Mouse (Mus musculus): ENCODE results near the gene Adam33. TPM values are rescaled to one million over a fixed set of nuclear protein-coding genes. Genes with fewer than 3 reads are reported as not detected.

The Adam33 gene
- polyA plus RNA-seq, 1 experiment from 2014 or later, result 10.3 TPM

GRCm38 (mm10) chr2:131026941-131027340 lies 36.7 kb downstream of the Adam33 start:
- Histone ChIP-seq H3K27me3 (ENCODE audit: control insufficient read depth, insufficient read depth, low read length) (no peaks in the 10 kb centered on the region), H3K4me2 (ENCODE audit: low read length) (no peak overlapping the region), H3K4me3 (ENCODE audit: control insufficient read depth in 1 of 2, insufficient read depth in 1 of 2, low read depth in 1 of 2, low read length in 2 of 2) (no peak overlapping the region), H3K36me3 (ENCODE audit: control insufficient read depth, insufficient read depth, low read length) (peaks cover 33% of the 10 kb centered on the region), H3K9ac (ENCODE audit: low read length) (no peak overlapping the region), H3K27ac (replicated peaks in 1 of 2; ENCODE audit: control insufficient read depth in 1 of 2, insufficient read depth in 1 of 2, low read depth in 2 of 2, low read length in 2 of 2) (no peak overlapping the region), H3K4me1 (ENCODE audit: control insufficient read depth in 2 of 2, insufficient read depth in 2 of 2, low read length in 2 of 2) (peaks cover 2 to 11% of the 10 kb centered on the region in 2 experiments; a peak in 2 of 4 replicates), H3K9me3 (ENCODE audit: control insufficient read depth, low read length) (no peaks in the 10 kb centered on the region)
- ATAC-seq (ENCODE audit: insufficient number of reproducible peaks, insufficient read depth, low FRiP score, low read depth), result no peak
- WGBS, result 94% methylated on average over 3 of the region's 3 CpGs

DNA sequence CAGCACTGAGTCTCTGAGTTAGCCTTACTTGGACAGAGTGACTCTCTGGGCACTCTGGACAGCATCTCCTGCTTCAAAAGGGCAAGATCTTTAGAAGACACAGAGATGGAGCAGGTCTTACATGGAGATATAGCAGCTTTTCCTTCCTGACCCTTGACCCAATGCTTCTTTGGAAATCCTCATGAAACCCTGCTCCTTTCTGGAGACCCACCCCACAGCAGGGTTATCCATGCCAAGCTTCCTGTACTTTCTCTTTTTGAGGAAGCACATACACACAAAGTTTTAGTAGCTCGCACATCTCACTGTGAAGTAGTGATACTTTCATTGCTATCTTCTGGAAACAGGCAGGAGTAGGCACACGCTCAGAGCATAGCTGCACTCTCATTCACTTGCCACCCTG lies 38.4 kb downstream of the Adam33 start:
- H3K4me2 ChIP-seq (ENCODE audit: low read length), result no peak overlapping the region
- H3K4me3 ChIP-seq (ENCODE audit: control insufficient read depth in 1 of 2, insufficient read depth in 1 of 2, low read depth in 1 of 2, low read length in 2 of 2), result no peak overlapping the region
- H3K4me1 ChIP-seq (ENCODE audit: control insufficient read depth in 2 of 2, insufficient read depth in 2 of 2, low read length in 2 of 2), result peaks cover 2 to 11% of the 10 kb centered on the region in 2 experiments; a peak in 2 of 4 replicates
- H3K9ac ChIP-seq (ENCODE audit: low read length), result no peak overlapping the region
- ATAC-seq (ENCODE audit: insufficient number of reproducible peaks, insufficient read depth, low FRiP score, low read depth), result no peak
- WGBS, result 80% methylated on average over 2 of the region's 2 CpGs
- no peaks in the 10 kb centered on the region for H3K27me3 ChIP-seq (ENCODE audit: control insufficient read depth, insufficient read depth, low read length)
- H3K27ac ChIP-seq (replicated peaks in 1 of 2; ENCODE audit: control insufficient read depth in 1 of 2, insufficient read depth in 1 of 2, low read depth in 2 of 2, low read length in 2 of 2), result no peak overlapping the region
- H3K36me3 ChIP-seq (ENCODE audit: control insufficient read depth, insufficient read depth, low read length), result peaks cover 49% of the 10 kb centered on the region
- no peaks in the 10 kb centered on the region for H3K9me3 ChIP-seq (ENCODE audit: control insufficient read depth, low read length)

DNA sequence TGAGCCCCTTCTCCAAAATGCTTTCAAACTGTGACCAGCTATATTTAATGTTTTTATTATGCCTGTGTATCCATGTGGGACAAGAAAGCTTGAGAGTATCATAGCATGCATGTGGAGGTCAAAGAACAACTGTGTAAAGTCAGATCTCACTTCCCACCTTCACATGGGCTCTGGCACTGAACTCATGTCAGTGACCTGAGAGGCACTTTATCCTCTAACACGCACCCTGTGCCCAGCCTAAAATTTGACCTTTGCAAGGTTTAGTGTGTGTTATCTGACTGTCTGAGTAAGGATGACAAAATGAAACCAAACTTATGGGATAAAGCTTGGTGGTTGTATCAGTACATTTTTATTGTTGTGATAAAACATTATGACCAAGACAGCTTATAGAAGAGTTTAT lies 53.0 kb downstream of the Adam33 start:
- no peak overlapping the region for H3K4me3 ChIP-seq (ENCODE audit: control insufficient read depth in 1 of 2, insufficient read depth in 1 of 2, low read depth in 1 of 2, low read length in 2 of 2)
- no peaks in the 10 kb centered on the region for H3K4me1 ChIP-seq (ENCODE audit: control insufficient read depth in 2 of 2, insufficient read depth in 2 of 2, low read length in 2 of 2)
- H3K9ac ChIP-seq (ENCODE audit: low read length), result no peak overlapping the region
- 72% methylated on average over 1 of the region's 1 CpGs for WGBS
- H3K27me3 ChIP-seq (ENCODE audit: control insufficient read depth, insufficient read depth, low read length), result no peaks in the 10 kb centered on the region
- H3K36me3 ChIP-seq (ENCODE audit: control insufficient read depth, insufficient read depth, low read length), result peaks cover 34% of the 10 kb centered on the region
- H3K4me2 ChIP-seq (ENCODE audit: low read length), result no peak overlapping the region
- ATAC-seq (ENCODE audit: insufficient number of reproducible peaks, insufficient read depth, low FRiP score, low read depth), result no peak
- H3K27ac ChIP-seq (replicated peaks in 1 of 2; ENCODE audit: control insufficient read depth in 1 of 2, insufficient read depth in 1 of 2, low read depth in 2 of 2, low read length in 2 of 2), result no peak overlapping the region
- no peaks in the 10 kb centered on the region for H3K9me3 ChIP-seq (ENCODE audit: control insufficient read depth, low read length)

GRCm38 (mm10) chr2:131009123-131009522 lies 54.5 kb downstream of the Adam33 start:
- no peaks in the 10 kb centered on the region for H3K9me3 ChIP-seq (ENCODE audit: control insufficient read depth, low read length)
- no peak overlapping the region for H3K27ac ChIP-seq (replicated peaks in 1 of 2; ENCODE audit: control insufficient read depth in 1 of 2, insufficient read depth in 1 of 2, low read depth in 2 of 2, low read length in 2 of 2)
- H3K4me2 ChIP-seq (ENCODE audit: low read length), result no peak overlapping the region
- H3K9ac ChIP-seq (ENCODE audit: low read length), result no peak overlapping the region
- H3K36me3 ChIP-seq (ENCODE audit: control insufficient read depth, insufficient read depth, low read length), result peaks cover 33% of the 10 kb centered on the region
- no peak overlapping the region for H3K4me3 ChIP-seq (ENCODE audit: control insufficient read depth in 1 of 2, insufficient read depth in 1 of 2, low read depth in 1 of 2, low read length in 2 of 2)
- 68% methylated on average over 2 of the region's 2 CpGs for WGBS
- H3K27me3 ChIP-seq (ENCODE audit: control insufficient read depth, insufficient read depth, low read length), result no peaks in the 10 kb centered on the region
- ATAC-seq (ENCODE audit: insufficient number of reproducible peaks, insufficient read depth, low FRiP score, low read depth), result no peak
- no peaks in the 10 kb centered on the region for H3K4me1 ChIP-seq (ENCODE audit: control insufficient read depth in 2 of 2, insufficient read depth in 2 of 2, low read length in 2 of 2)

Small RNAs within 50 kb of the gene (microRNA-seq; reads per million reads assigned to microRNA genes)
- not detected for gene Mir6973b

Other genes starting within 250 kb of the Adam33 start
- 56.3 and 64.4 TPM in 2 replicates for gene 4930402H24Rik, start 157.4 kb downstream of the Adam33 start, polyA plus RNA-seq (2014; fragmentation: Nextera tagmentation; extraction: Ambion mirVana)
- 6.8 and 8.7 TPM in 2 replicates for gene Atrn, start 157.3 kb downstream of the Adam33 start, polyA plus RNA-seq (2014; fragmentation: Nextera tagmentation; extraction: Ambion mirVana)
- 2.7 and 3.2 TPM in 2 replicates for gene Gfra4, start 20.7 kb downstream of the Adam33 start, polyA plus RNA-seq (2014; fragmentation: Nextera tagmentation; extraction: Ambion mirVana)
- gene Siglec1, start 23.0 kb upstream of the Adam33 start, polyA plus RNA-seq (2014; fragmentation: Nextera tagmentation; extraction: Ambion mirVana), result 0.54 and 0.63 TPM in 2 replicates
- 5.8 and 6.3 TPM in 2 replicates for gene Hspa12b, start 63.5 kb upstream of the Adam33 start, polyA plus RNA-seq (2014; fragmentation: Nextera tagmentation; extraction: Ambion mirVana)
- not detected in 2 replicates for gene Gm11037, start 69.7 kb upstream of the Adam33 start, polyA plus RNA-seq (2014; fragmentation: Nextera tagmentation; extraction: Ambion mirVana)
- 71.0 and 80.3 TPM in 2 replicates for gene 1700037H04Rik, start 96.3 kb upstream of the Adam33 start, polyA plus RNA-seq (2014; fragmentation: Nextera tagmentation; extraction: Ambion mirVana)
- 6.2 and 7.0 TPM in 2 replicates for gene Cenpb, start 116.3 kb upstream of the Adam33 start, polyA plus RNA-seq (2014; fragmentation: Nextera tagmentation; extraction: Ambion mirVana)
- gene Cdc25b, start 123.1 kb upstream of the Adam33 start, polyA plus RNA-seq (2014; fragmentation: Nextera tagmentation; extraction: Ambion mirVana), result 33.1 and 38.9 TPM in 2 replicates
- 2.0 and 2.4 TPM in 2 replicates for gene Spef1, start 123.5 kb upstream of the Adam33 start, polyA plus RNA-seq (2014; fragmentation: Nextera tagmentation; extraction: Ambion mirVana)
- gene Ap5s1, start 143.3 kb upstream of the Adam33 start, polyA plus RNA-seq (2014; fragmentation: Nextera tagmentation; extraction: Ambion mirVana), result 39.7 and 44.3 TPM in 2 replicates
- 20.0 and 20.9 TPM in 2 replicates for gene Mavs, start 170.2 kb upstream of the Adam33 start, polyA plus RNA-seq (2014; fragmentation: Nextera tagmentation; extraction: Ambion mirVana)
- gene Pank2, start 198.7 kb upstream of the Adam33 start, polyA plus RNA-seq (2014; fragmentation: Nextera tagmentation; extraction: Ambion mirVana), result 27.4 and 32.9 TPM in 2 replicates